Mouse (Mus musculus): ENCODE data around the gene Ubox5. TPM values are rescaled to one million over a fixed set of nuclear protein-coding genes. Genes with fewer than 3 reads are reported as not detected.

Ubox5 gene
- polyA plus RNA-seq (2012; ENCODE audit: low replicate concordance) = 2.0 and 2.2 TPM in 2 replicates

DNA sequence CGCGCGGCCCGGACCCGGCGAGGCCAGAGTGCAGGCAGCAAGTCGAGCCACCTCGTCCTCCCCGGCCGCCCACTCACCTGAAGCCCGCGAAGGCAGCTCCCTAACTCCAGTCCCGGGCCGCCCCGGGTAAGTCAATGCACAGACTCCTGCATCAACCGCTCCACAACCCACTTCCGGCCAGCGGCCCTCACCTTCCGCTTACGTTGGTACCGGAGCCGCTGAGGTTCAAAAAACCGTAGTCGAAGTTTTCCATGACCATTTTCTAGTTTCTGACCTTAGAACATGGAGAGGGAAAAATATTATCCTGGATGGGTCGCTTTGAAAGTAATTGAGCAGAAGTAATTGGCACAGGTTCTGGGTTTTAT is at the start of gene Ubox5, which contains the start of gene Fastkd5:
Gene Ubox5 (minus strand): TSS at position 200 of the 365 bp plus-strand sequence.
Gene Fastkd5 (minus strand): TSS at position 189 of the 365 bp plus-strand sequence.

DNA sequence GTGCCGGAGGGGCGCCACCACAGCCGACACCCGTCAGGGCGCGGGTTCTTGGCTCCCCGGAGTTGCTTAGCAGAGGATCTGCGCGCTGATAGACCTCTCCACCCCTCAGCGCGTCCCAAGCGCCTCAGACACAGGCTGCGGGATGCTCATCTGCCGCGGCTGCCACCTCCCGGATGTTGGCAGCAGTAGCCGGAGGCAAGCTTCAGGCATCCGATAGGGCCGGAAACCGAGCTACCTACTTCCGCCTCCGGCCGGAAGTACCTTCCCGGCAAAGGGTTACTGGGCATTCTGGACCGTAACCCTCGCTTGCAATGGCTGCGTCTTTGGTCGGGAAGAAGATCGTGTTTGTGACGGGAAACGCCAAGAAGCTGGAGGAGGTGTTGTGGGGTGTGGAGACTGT is 37.7 kb upstream of the Ubox5 start, which contains the start of gene Itpa:
Gene Itpa (plus strand): TSS at position 52 of the 400 bp plus-strand sequence.

DNA sequence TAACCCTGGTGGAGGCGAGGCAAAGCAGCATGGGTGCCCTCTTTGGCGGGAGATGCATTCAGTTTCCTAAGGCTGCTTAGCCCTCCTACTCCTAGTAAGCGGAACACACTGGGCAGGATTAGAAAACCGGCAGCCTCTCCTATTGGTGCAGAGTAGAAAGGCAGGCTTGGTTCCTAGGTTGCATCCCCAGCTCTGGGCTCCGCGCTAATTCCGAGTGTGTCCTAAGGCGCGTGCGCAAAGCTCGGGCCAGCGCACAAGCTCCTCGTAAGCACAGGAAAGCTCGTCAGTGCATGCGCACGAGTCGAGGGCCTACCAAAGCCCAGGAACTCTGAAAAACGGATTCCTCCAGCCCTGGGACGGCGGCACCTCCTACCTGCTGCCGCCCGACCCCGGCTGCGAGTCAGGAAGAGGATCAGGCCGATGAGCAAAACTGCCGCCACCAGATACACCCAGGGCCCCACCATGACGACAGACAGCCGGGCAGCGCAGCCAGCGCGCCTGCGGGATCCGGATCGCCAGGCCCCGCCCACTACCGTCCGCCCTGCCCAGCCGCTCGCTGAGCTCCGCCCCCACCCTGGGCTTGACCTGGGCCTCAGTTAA is 34.4 kb upstream of the Ubox5 start, which contains the start of gene Ddrgk1:
Gene Ddrgk1 (minus strand): TSS at position 558 of the 600 bp plus-strand sequence.

DNA sequence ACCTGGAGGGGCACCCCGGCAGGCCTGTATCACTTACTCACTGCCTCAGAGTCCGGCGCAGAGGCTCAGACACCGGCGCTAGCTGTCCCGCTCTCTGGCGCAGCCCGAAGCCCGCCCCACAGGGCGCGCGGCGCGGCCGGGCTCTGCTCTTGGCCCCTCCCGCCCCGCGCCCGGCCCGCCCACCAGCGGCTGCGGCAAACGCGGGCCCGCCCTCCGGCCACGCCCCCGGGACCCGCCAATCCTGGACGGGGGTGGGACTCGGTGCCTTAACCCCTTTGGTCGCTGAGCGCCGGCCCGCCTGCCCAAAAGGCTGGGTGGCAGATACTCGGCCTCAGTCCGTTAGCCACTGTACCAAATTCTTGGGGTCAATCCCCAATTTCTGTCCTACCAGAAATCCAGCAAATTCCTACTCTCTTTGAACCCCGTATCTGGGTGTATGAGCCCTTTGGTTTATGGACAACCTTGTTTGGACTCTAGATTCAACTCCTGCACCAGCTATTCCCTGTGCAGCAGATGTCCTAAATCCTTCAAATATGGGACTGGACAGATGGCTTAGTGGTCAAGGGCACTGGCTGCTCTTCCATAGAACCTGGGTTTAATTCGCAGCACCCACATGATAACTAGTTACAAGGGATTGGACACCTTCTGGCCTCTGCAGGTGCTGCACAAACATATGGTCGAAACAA is 13.0 kb upstream of the Ubox5 start, which contains the start of gene Lzts3:
Gene Lzts3 (minus strand): TSS at position 120 of the 686 bp plus-strand sequence.

DNA sequence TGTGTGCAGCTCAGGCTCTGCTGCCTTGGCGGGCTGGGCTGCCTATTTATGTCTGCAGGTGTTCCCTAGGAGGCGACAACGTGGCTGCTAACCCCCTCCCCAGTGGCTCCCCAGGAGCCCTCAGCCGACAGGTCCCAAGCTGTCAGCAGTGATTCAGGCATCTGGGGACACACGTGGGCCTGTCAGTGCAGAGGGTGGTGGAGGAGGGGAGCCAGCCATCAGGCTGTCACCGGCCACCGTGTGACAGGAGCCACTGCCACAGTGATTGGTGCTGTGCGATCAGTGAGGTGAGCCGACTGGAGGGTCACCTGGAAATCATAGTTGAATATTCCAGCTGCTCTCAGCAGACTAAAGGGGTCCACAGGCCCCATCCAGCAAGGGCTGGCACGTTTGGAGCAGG is 47.3 kb downstream of the Ubox5 start, which contains the start of gene Avp:
Gene Avp (minus strand): TSS at position 3 of the 400 bp plus-strand sequence.

DNA sequence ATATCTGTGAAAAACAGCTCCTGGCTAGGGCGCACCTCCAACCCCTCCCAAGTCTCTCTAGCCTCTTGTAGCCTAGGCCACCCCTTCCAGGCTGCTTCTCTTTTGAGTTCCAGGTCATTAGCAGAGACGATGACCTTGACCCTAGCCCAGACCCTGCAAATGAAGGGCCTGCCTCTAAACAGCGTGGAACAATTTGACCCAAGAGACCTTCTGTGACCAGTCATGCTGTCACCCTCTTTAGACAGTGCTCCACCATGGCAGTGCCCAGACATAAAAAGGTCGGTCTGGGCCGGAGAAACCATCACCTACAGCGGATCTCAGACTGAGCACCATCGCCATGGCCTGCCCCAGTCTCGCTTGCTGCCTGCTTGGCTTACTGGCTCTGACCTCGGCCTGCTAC is 54.0 kb downstream of the Ubox5 start, which contains the start of gene Oxt:
Gene Oxt (plus strand): TSS at position 301 of the 400 bp plus-strand sequence.

DNA sequence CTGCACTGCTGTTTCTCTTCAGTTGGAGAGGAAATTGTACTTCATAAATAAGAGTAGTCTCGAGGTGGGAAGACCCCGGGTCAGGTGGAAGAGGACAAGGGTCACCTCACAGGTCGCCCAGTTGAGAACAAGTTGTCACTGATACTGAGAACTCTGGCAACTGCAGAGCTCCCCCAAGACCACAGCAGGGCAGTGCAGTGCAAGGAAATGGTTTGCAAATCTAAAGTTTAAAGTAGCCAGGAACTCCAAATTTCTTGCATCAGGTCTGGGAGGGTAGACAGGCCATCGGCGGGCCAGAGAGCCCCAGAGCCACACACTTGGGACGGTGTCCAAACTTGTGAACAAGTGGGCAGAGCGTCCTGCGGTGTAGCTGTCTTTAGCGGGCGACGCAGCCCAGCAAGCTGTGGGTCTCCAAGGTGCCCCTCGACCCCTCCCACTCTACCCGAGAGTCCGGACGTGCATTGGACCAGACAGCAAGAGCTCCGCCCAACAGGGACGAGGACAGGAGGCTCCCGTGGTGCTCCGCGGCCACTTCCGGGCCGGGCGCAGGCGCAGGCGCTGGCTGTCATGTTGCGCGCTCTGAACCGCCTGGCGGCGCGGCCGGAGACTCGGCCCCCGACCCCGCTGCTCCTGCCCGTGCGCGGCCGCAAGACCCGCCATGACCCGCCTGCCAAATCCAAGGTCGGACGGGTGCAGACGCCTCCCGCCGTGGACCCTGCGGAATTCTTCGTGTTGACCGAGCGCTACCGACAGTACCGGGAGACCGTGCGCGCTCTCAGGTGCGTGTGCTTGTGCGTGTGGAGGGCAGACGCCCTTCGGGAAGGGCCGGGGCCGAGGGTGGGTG is 66.4 kb downstream of the Ubox5 start, which contains the start of gene Mrps26:
Gene Mrps26 (plus strand): TSS at position 531 of the 844 bp plus-strand sequence.

Other genes starting within 250 kb of the Ubox5 start
- 0.17 TPM in 2 replicates for gene Cpxm1, start 232.5 kb downstream of the Ubox5 start, polyA plus RNA-seq (2012; ENCODE audit: low replicate concordance)
- not detected in 2 replicates for gene Gm28372, start 224.8 kb downstream of the Ubox5 start, polyA plus RNA-seq (2012; ENCODE audit: low replicate concordance)
- not detected in 2 replicates for gene 1700020A23Rik, start 224.8 kb downstream of the Ubox5 start, polyA plus RNA-seq (2012; ENCODE audit: low replicate concordance)
- not detected in 2 replicates for gene Tmem239, start 223.6 kb downstream of the Ubox5 start, polyA plus RNA-seq (2012; ENCODE audit: low replicate concordance)
- 14.7 and 20.6 TPM in 2 replicates for gene Vps16, start 205.7 kb downstream of the Ubox5 start, polyA plus RNA-seq (2012; ENCODE audit: low replicate concordance)
- gene Pced1a, start 205.3 kb downstream of the Ubox5 start, polyA plus RNA-seq (2012; ENCODE audit: low replicate concordance) = 16.8 and 23.8 TPM in 2 replicates
- 25.3 and 30.2 TPM in 2 replicates for gene Ptpra, start 179.8 kb downstream of the Ubox5 start, polyA plus RNA-seq (2012; ENCODE audit: low replicate concordance)
- 80.4 and 167 TPM in 2 replicates for gene Mrps26, start 66.3 kb downstream of the Ubox5 start, polyA plus RNA-seq (2012; ENCODE audit: low replicate concordance)
- 0.51 TPM in 1 of 2 replicates, not detected in the other for gene Oxt, start 53.9 kb downstream of the Ubox5 start, polyA plus RNA-seq (2012; ENCODE audit: low replicate concordance)
- gene Avp, start 47.5 kb downstream of the Ubox5 start, polyA plus RNA-seq (2012; ENCODE audit: low replicate concordance) = not detected in 2 replicates
- 0.10 and 0.70 TPM in 2 replicates for gene Fastkd5, start within 50 bp of the Ubox5 start, polyA plus RNA-seq (2012; ENCODE audit: low replicate concordance)
- 3.2 and 4.2 TPM in 2 replicates for gene Lzts3, start 12.8 kb upstream of the Ubox5 start, polyA plus RNA-seq (2012; ENCODE audit: low replicate concordance)
- 134 and 149 TPM in 2 replicates for gene Ddrgk1, start 34.6 kb upstream of the Ubox5 start, polyA plus RNA-seq (2012; ENCODE audit: low replicate concordance)
- gene Itpa, start 37.6 kb upstream of the Ubox5 start, polyA plus RNA-seq (2012; ENCODE audit: low replicate concordance) = 1.5 and 4.1 TPM in 2 replicates
- 1.3 and 2.4 TPM in 2 replicates for gene Slc4a11, start 67.5 kb upstream of the Ubox5 start, polyA plus RNA-seq (2012; ENCODE audit: low replicate concordance)

All from hematopoietic multipotent progenitor cell, adult 10-12 weeks (in vitro differentiated cells).